Mouse (Mus musculus) neural tube, postnatal 0 days (tissue): Measurements from ENCODE around the gene B3galt4. TPM values are rescaled to one million over a fixed set of nuclear protein-coding genes. Genes with fewer than 3 reads are reported as not detected.

Source experiments
- polyA plus RNA-seq: library from polyadenylated mRNA; unstranded; fragments of >200 nt; fragmentation: Nextera tagmentation; extraction: Ambion mirVana; gene quantifications from 2 replicates; pipeline ENCODE4 v1.2.1, GENCODE M21; 2015

Gene B3galt4
- polyA plus RNA-seq: 13.6 and 15.4 TPM in 2 replicates

GRCm38 (mm10) chr17:33951021-33951946, at the start of gene B3galt4:
Gene B3galt4 (minus strand): TSS chr17:33951488.

GRCm38 (mm10) chr17:34000150-34000537, 48.9 kb upstream of the B3galt4 start, which contains the start of gene H2-K1:
Gene H2-K1 (minus strand): TSS chr17:34000347.

GRCm38 (mm10) chr17:33955555-33956214, 4.4 kb upstream of the B3galt4 start, which contains the start of the genes Vps52 and Rps18:
Gene Vps52 (plus strand): TSS chr17:33955812.
Gene Rps18 (minus strand): TSS chr17:33956001.

GRCm38 (mm10) chr17:33940206-33940805, 11.0 kb downstream of the B3galt4 start, which contains the start of the genes Pfdn6 and Wdr46:
Gene Pfdn6 (minus strand): TSS chr17:33940343.
Gene Wdr46 (plus strand): TSS chr17:33940660.

GRCm38 (mm10) chr17:33929371-33930279, 21.7 kb downstream of the B3galt4 start, which contains the start of gene Rgl2:
Gene Rgl2 (plus strand): TSS chr17:33929543.

GRCm38 (mm10) chr17:33915671-33916250, 35.5 kb downstream of the B3galt4 start, which contains the start of the genes Tapbp and Zbtb22:
Gene Tapbp (plus strand): TSS chr17:33915899.
Gene Zbtb22 (plus strand): TSS chr17:33915904.

GRCm38 (mm10) chr17:33909077-33909868, 42.0 kb downstream of the B3galt4 start, which contains the start of gene Daxx:
Gene Daxx (plus strand): TSS chr17:33909414.

GRCm38 (mm10) chr17:33904835-33905234, 46.5 kb downstream of the B3galt4 start, which contains the start of gene Platr17:
Gene Platr17 (plus strand): TSS chr17:33905135.

Other genes with a start within 250 kb of the B3galt4 start
- 76.0 and 80.0 TPM in 2 replicates for gene March2, start 232.8 kb downstream of the B3galt4 start, polyA plus RNA-seq
- 488 and 491 TPM in 2 replicates for gene Rab11b, start 191.0 kb downstream of the B3galt4 start, polyA plus RNA-seq
- 41.0 and 44.6 TPM in 2 replicates for gene Angptl4, start 169.7 kb downstream of the B3galt4 start, polyA plus RNA-seq
- gene Kank3, start 141.0 kb downstream of the B3galt4 start, polyA plus RNA-seq: 38.1 and 42.0 TPM in 2 replicates
- gene Rps28, start 126.9 kb downstream of the B3galt4 start, polyA plus RNA-seq: 552 and 646 TPM in 2 replicates
- gene Ndufa7, start 126.9 kb downstream of the B3galt4 start, polyA plus RNA-seq: 595 and 638 TPM in 2 replicates
- 51.5 and 57.3 TPM in 2 replicates for gene Cd320, start 108.4 kb downstream of the B3galt4 start, polyA plus RNA-seq
- gene Gm7029, start 77.7 kb downstream of the B3galt4 start, polyA plus RNA-seq: not detected in 2 replicates
- 1.6 TPM in 2 replicates for gene Kifc1, start 60.8 kb downstream of the B3galt4 start, polyA plus RNA-seq
- gene Platr17, start 46.4 kb downstream of the B3galt4 start, polyA plus RNA-seq: 1.4 and 1.5 TPM in 2 replicates
- 40.7 and 43.3 TPM in 2 replicates for gene Daxx, start 42.1 kb downstream of the B3galt4 start, polyA plus RNA-seq
- 47.9 and 55.8 TPM in 2 replicates for gene Tapbp, start 35.6 kb downstream of the B3galt4 start, polyA plus RNA-seq
- gene Zbtb22, start 35.6 kb downstream of the B3galt4 start, polyA plus RNA-seq: 18.3 and 18.5 TPM in 2 replicates
- gene Rgl2, start 21.9 kb downstream of the B3galt4 start, polyA plus RNA-seq: 40.2 and 49.4 TPM in 2 replicates
- gene Pfdn6, start 11.1 kb downstream of the B3galt4 start, polyA plus RNA-seq: 181 TPM in 2 replicates
- 17.0 and 17.9 TPM in 2 replicates for gene Wdr46, start 10.8 kb downstream of the B3galt4 start, polyA plus RNA-seq
- gene Vps52, start 4.3 kb upstream of the B3galt4 start, polyA plus RNA-seq: 60.0 and 63.3 TPM in 2 replicates
- gene Rps18, start 4.5 kb upstream of the B3galt4 start, polyA plus RNA-seq: 872 and 906 TPM in 2 replicates
- gene H2-K1, start 48.9 kb upstream of the B3galt4 start, polyA plus RNA-seq: 23.9 and 24.3 TPM in 2 replicates
- gene Ring1, start 73.2 kb upstream of the B3galt4 start, polyA plus RNA-seq: 21.7 and 24.2 TPM in 2 replicates
- gene H2-Ke6, start 76.6 kb upstream of the B3galt4 start, polyA plus RNA-seq: 72.0 and 82.6 TPM in 2 replicates
- 143 and 149 TPM in 2 replicates for gene Slc39a7, start 80.2 kb upstream of the B3galt4 start, polyA plus RNA-seq
- gene Rxrb, start 80.3 kb upstream of the B3galt4 start, polyA plus RNA-seq: 50.1 and 52.1 TPM in 2 replicates
- gene Col11a2, start 87.9 kb upstream of the B3galt4 start, polyA plus RNA-seq: 9.1 and 12.1 TPM in 2 replicates
- gene H2-Oa, start 140.9 kb upstream of the B3galt4 start, polyA plus RNA-seq: 0.25 and 0.64 TPM in 2 replicates
- 26.1 and 27.0 TPM in 2 replicates for gene H2-DMa, start 168.1 kb upstream of the B3galt4 start, polyA plus RNA-seq
- gene Brd2, start 171.1 kb upstream of the B3galt4 start, polyA plus RNA-seq: 107 and 118 TPM in 2 replicates
- 0.66 and 0.96 TPM in 2 replicates for gene H2-DMb2, start 191.8 kb upstream of the B3galt4 start, polyA plus RNA-seq
- 0.80 and 1.1 TPM in 2 replicates for gene H2-DMb1, start 201.6 kb upstream of the B3galt4 start, polyA plus RNA-seq
- 8.0 and 8.7 TPM in 2 replicates for gene Tap1, start 236.1 kb upstream of the B3galt4 start, polyA plus RNA-seq
- 3.5 and 3.7 TPM in 2 replicates for gene Psmb9, start 236.3 kb upstream of the B3galt4 start, polyA plus RNA-seq
- gene Psmb8, start 246.2 kb upstream of the B3galt4 start, polyA plus RNA-seq: 7.4 and 9.0 TPM in 2 replicates